Comparison of ENCODE assay signal across 9 mouse cellular contexts in the genomic region with DNA sequence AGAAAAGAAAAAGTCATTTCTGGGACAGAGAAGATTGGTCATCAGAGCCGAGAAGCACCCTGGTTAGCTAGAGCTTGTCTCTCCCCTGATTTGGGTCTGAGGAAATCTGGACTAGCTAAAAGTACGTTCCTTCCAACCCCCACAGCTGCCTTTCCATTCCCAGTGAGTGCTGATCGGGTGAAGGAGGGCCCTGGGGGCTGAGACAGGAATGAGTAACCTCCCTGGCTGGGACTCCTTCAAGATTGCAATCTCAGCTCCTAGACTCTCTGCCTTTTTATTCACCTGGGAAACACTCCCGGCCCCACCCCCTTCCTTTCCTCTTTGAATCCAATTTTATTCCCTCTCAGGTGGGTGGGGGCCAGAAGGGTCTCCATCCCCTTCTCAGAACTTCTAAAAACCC.
DNase-seq lines count a peak whose midpoint lies in the region; ATAC-seq and TF ChIP-seq lines count a peak whose summit lies in the region.
"Had no signal": no experiment of that assay in that cellular context is flagged by ENCODE, and none has a peak within 500 bp of the region (broad histone marks: within the 10 kb centered on the region; RNA-seq: fewer than 3 reads in every experiment).

No protein-coding gene starts in this region.

- no peak overlapping the region for H3K9ac ChIP-seq in hindbrain, embryonic 11.5 days (ENCODE audit: low read depth, low read length)
- no peak overlapping the region for H3K9ac ChIP-seq in hindbrain, postnatal 0 days (replicated peaks; ENCODE audit: low read length)
- no peak overlapping the region for H3K9ac ChIP-seq in neural tube, embryonic 12.5 days
- H3K9ac ChIP-seq: liver, embryonic 13.5 days had no signal

- H3K4me1 ChIP-seq in hindbrain, embryonic 11.5 days (replicated peaks; ENCODE audit: control insufficient read depth, insufficient read depth, low read length), result peaks cover 11% of the 10 kb centered on the region; the same call in 1 of the 2 replicates
- H3K4me1 ChIP-seq in hindbrain, postnatal 0 days (ENCODE audit: insufficient read depth, low read length), result peaks cover 17% of the 10 kb centered on the region; the same call in 1 of the 2 replicates
- peaks cover 26% of the 10 kb centered on the region for H3K4me1 ChIP-seq in neural tube, embryonic 12.5 days
- H3K4me1 ChIP-seq in limb, embryonic 10.5 days, result peaks cover 58% of the 10 kb centered on the region

- 19% methylated on average over 4 of the region's 4 CpGs for WGBS in hindbrain, embryonic 11.5 days
- WGBS in hindbrain, postnatal 0 days, result 37% methylated on average over 4 of the region's 4 CpGs
- 25% methylated on average over 4 of the region's 4 CpGs for WGBS in neural tube, embryonic 12.5 days
- 22% methylated on average over 4 of the region's 4 CpGs for WGBS in limb, embryonic 10.5 days

- no peaks in the 10 kb centered on the region for H3K9me3 ChIP-seq in hindbrain, embryonic 11.5 days (ENCODE audit: control insufficient read depth, low read length)
- H3K9me3 ChIP-seq in hindbrain, postnatal 0 days (ENCODE audit: low read length), result no peaks in the 10 kb centered on the region
- no peaks in the 10 kb centered on the region for H3K9me3 ChIP-seq in neural tube, embryonic 12.5 days
- no peaks in the 10 kb centered on the region for H3K9me3 ChIP-seq in limb, embryonic 10.5 days (replicated peaks)
- H3K9me3 ChIP-seq: liver, embryonic 13.5 days had no signal

- no peaks in the 10 kb centered on the region for H3K36me3 ChIP-seq in hindbrain, embryonic 11.5 days (ENCODE audit: control insufficient read depth, insufficient read depth, low read length)
- H3K36me3 ChIP-seq in hindbrain, postnatal 0 days (ENCODE audit: insufficient read depth, low read length), result no peaks in the 10 kb centered on the region
- H3K36me3 ChIP-seq in neural tube, embryonic 12.5 days, result no peaks in the 10 kb centered on the region
- H3K36me3 ChIP-seq in limb, embryonic 10.5 days, result no peaks in the 10 kb centered on the region
- H3K36me3 ChIP-seq: liver, embryonic 13.5 days had no signal

- no peak for ATAC-seq in hindbrain, embryonic 11.5 days (ENCODE audit: low FRiP score)
- ATAC-seq in hindbrain, postnatal 0 days, result no peak
- ATAC-seq in neural tube, embryonic 12.5 days (ENCODE audit: low FRiP score, low read depth), result no peak
- ATAC-seq: activated CD4-positive, CD25-positive, alpha-beta regulatory T cell, adult 4 months had no signal

- no peak for TF ChIP-seq CTCF in hindbrain, postnatal 0 days (IDR thresholded peaks at IDR 0.05; ENCODE audit: low read depth)

- peak overlapping the region; percentile 17; the same call in 1 of the 2 replicates for H3K4me2 ChIP-seq in hindbrain, embryonic 11.5 days (replicated peaks; ENCODE audit: low read depth, low read length)
- no peak overlapping the region for H3K4me2 ChIP-seq in hindbrain, postnatal 0 days (ENCODE audit: low read depth, low read length)
- peak overlapping the region; percentile 55 for H3K4me2 ChIP-seq in neural tube, embryonic 12.5 days (replicated peaks)

- H3K27ac ChIP-seq in hindbrain, embryonic 11.5 days (ENCODE audit: low read depth, low read length), result no peak overlapping the region
- no peak overlapping the region for H3K27ac ChIP-seq in hindbrain, postnatal 0 days
- H3K27ac ChIP-seq in neural tube, embryonic 12.5 days, result no peak overlapping the region
- H3K27ac ChIP-seq in limb, embryonic 10.5 days, result peak overlapping the region; percentile 81; the same call in 1 of the 2 replicates
- H3K27ac ChIP-seq: liver, embryonic 13.5 days had no signal

- no peak for DNase-seq in hindbrain, embryonic 11.5 days (ENCODE audit: low spot score)
- no peak for DNase-seq in hindbrain, postnatal 0 days (ENCODE audit: low spot score)
- DNase-seq in neural tube, embryonic 10.5 days (ENCODE audit: extremely low spot score, low spot score), result no peak
- DNase-seq in limb, embryonic 10.5 days (ENCODE audit: low spot score), result no peak
- no peak for DNase-seq in embryo, embryonic 10.5 days (ENCODE audit: low spot score)
- DNase-seq in MN1 (ENCODE audit: low spot score), result no peak
- DNase-seq: liver, embryonic 13.5 days had no signal

- no peaks in the 10 kb centered on the region for H3K27me3 ChIP-seq in hindbrain, embryonic 11.5 days (ENCODE audit: control insufficient read depth, insufficient read depth, low read length)
- no peaks in the 10 kb centered on the region for H3K27me3 ChIP-seq in hindbrain, postnatal 0 days (ENCODE audit: insufficient read depth, low read length)
- H3K27me3 ChIP-seq in neural tube, embryonic 12.5 days (replicated peaks), result peaks cover 13% of the 10 kb centered on the region; the same call in 1 of the 2 replicates
- H3K27me3 ChIP-seq in limb, embryonic 10.5 days (ENCODE audit: low read depth, poor library complexity, severe bottlenecking), result peaks cover 22% of the 10 kb centered on the region

- H3K4me3 ChIP-seq in hindbrain, embryonic 11.5 days (ENCODE audit: low read depth, low read length), result no peak overlapping the region
- H3K4me3 ChIP-seq in hindbrain, postnatal 0 days (ENCODE audit: low read length), result no peak overlapping the region
- no peak overlapping the region for H3K4me3 ChIP-seq in neural tube, embryonic 12.5 days
- H3K4me3 ChIP-seq in limb, embryonic 10.5 days, result no peak overlapping the region
- H3K4me3 ChIP-seq: liver, embryonic 13.5 days had no signal
